Mouse (Mus musculus) T-cell, adult 2 months (primary cell): ENCODE data around the gene Popdc2.
A peak's percentile ranks its signal among the peaks of the same experiment; 100 is the strongest.
"Not testable (repeated sequence)": the region's sequence is repeated elsewhere in the genome, so short reads cannot be mapped to it uniquely, and the experiment has no call there.

Source experiments
- DNase-seq: peaks from one replicate; pipeline ENCODE4 v3.0.0; 2022; ENCODE audit warnings: low spot score

Popdc2 gene

DNA sequence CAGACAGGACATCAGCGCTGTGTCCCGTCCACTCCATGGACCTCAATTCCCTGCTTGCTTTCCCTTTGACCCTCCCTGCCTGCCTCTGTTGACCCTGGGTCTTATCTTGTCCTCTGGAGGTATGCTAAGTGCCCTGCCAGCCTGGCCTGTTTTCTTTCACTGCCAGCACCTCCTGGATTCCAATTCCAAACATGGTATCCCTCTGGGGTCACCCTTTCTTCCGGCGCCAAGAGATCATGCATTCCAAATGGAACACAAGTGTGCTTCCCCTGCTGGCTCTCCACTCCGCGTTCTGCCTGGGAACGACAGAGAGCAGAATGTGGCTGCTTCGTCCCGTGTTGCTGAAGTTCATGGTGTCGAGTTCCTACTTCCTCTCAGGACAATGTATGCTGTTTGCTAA is at the start of gene Popdc2:
Popdc2 (plus strand) TSS at position 277 of the 400 bp plus-strand sequence.
- no peak for DNase-seq

GRCm38 (mm10) chr16:38318492-38318891 is 43.5 kb upstream of the Popdc2 start:
- DNase-seq, result no peak

DNA sequence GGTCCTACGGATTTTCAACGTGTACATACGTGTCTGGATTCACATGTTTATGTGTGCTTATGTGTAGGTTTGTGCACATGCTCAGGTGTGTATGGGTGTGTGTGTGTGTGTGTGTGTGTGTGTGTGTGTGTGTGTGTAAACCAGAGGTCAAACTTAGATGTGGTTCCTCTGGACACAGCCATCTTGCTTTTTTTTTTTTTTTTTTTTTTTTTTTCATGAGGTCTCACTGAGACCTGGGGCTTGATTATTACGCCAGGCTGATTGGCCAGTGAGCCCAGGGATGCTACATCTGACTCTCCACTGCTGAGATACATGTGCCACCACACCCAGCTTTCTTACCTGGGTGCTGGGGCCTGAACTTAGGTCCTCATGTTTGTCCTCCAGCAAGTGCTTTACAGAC is 42.9 kb upstream of the Popdc2 start:
- DNase-seq, result no peak

GRCm38 (mm10) chr16:38321452-38321935 is 40.5 kb upstream of the Popdc2 start:
- peak; percentile 42 for DNase-seq

DNA sequence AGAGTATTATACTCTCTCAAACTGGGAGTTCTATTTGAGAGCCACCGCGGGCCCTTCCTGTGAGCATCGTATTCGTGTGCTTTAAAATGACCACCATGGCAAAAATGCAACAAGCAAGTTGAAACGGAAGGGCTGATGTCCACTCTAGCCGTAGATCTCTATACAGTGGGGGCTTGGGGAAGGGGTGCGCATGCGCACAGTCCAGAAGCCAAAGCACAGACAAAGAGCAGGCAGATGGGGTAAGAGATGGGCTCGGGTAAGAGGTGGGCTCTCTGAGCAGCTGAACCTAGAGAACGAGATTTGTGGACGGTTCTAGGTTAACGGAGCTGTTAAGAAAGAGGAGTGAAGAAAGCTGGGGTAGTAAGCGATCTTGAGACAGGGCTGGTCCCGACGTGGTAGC is 37.7 kb upstream of the Popdc2 start:
- no peak for DNase-seq

DNA sequence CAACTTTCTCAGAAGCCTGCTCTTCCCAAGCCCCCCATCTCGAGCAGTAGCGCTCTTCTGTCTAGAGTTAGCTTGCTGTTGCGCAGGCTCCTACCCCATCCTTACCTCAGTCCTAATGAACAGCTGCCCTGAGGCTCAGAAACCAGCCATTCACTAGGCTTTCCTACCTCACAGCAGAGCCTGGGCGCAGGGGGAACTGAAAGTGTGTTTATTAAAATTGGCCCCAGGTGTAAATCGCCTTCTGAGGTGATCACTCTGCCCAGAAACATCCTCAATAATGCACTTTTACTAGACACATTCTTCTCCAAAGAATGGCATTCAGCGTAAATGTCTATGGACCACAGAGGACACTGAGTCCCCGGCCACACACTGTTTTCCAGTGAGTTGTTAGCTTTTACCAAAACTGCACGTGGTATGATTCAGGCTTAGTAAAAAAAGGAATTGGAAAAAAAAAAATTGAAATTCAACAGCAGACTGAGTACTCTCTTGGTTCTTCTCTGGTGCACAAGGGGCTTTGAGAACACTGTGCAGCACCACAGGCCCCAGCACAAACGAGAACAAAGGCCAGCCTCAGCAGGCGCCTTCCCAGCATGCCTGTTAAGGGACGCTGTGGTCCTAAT is 35.1 kb upstream of the Popdc2 start:
- no peak for DNase-seq

GRCm38 (mm10) chr16:38329340-38329739 is 32.7 kb upstream of the Popdc2 start:
- no peak for DNase-seq

GRCm38 (mm10) chr16:38334431-38334830 is 27.6 kb upstream of the Popdc2 start:
- DNase-seq, result no peak

GRCm38 (mm10) chr16:38338077-38338476 is 23.9 kb upstream of the Popdc2 start:
- not testable (repeated sequence) for DNase-seq

DNA sequence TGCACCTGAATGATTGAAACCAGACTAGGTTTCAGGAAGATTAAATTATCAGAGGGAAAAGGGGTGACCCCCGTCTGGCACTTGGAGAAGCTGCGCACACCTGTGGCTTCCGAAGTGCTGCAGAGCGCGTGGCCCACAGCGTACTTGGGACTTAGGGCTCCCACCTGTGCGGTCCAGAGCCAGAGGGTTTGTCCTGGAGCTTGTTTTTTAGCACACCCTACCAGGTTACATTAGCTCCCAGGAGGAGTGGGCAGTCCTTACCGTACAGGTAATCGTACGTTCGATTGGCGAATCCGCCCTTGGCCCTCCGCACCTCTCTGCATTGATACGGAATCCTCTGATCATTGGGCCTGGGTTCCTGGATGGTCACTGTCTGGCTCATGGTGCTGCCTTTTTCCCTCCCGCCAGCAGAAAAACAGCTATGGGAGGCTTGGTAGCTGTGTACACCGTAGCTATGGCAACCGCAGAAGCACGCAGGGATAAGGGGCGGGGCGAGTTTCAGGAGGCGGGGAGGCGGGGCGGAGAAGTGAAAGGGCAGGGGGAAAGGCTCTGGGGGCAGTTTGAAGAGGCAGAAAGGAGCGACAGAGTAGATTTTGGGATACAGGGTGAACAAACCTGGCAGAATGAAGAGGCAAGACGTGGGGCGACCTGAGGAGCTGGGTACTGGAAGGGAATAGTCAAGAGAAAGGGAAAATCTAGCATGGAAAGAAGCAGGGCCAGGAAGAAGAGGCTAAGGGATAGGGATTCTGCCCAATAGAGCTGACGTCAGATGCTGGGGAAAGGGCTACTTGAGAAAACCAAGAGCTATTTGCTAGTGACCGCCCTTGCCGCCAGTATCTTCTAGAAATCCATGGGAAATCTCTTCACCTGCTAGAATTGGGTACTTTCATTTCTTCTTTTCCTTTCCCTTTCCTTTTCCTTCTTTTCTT is 20.3 kb upstream of the Popdc2 start, which contains the start of gene Maats1:
Maats1 (minus strand) TSS at position 748 of the 929 bp plus-strand sequence.
- DNase-seq, result peak; percentile 8

- DNase-seq, result peak; percentile 8
Observed at GRCm38 (mm10) chr16:38344941-38345725, 16.9 kb upstream of the Popdc2 start.

- DNase-seq, result peak; percentile 94
Observed at GRCm38 (mm10) chr16:38346529-38347325, 15.3 kb upstream of the Popdc2 start, which contains the start of the genes Cox17 and Gm21987. Gene Cox17 (plus strand): TSS chr16:38346991. Gene Gm21987 (plus strand): TSS chr16:38347040.

- no peak for DNase-seq
Observed at GRCm38 (mm10) chr16:38347588-38347987, 14.4 kb upstream of the Popdc2 start.

DNA sequence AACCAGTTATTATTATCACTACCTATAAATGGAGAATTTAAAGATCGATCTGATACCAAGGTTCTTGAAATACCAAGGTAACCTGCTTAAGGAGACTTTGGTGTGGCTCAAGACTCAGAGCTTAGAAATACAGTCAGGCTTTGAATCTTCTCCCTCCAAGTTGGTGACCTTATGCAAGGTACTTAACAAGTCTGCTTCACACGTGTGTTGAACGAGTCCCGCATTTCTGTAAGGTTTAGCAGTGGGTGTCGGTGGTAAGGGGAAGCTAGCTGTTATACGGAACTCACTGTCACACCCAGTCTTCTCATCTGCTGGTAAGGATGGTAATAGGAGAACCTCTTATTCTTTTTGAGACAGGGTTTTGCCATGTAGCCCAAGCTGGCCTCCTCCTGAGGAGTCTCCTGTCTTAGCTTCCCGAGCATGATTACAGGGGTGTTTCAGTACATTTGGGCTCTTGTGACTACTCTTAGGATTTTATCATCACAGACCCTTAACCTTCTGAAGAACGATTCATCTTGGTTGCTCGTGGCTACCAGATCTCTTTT is 13.7 kb upstream of the Popdc2 start:
- no peak for DNase-seq

DNA sequence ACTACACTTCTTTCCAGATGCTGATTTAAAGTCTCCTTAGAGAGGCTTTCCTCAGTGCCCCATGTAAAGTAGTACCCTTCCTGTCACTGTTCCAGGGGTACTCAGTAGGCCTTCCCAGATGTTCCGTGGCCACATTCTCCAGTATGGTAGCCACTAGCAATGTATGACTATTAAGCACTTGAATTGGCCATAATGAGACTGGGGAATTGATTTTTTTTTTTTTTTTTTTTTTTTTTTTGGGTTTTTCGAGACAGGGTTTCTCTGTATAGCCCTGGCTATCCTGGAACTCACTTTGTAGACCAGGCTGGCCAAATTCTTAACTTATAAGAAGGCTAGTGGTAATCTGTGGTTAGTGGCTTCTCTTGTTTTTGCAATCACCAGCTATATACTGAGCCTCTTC is 12.1 kb upstream of the Popdc2 start:
- no peak for DNase-seq

DNA sequence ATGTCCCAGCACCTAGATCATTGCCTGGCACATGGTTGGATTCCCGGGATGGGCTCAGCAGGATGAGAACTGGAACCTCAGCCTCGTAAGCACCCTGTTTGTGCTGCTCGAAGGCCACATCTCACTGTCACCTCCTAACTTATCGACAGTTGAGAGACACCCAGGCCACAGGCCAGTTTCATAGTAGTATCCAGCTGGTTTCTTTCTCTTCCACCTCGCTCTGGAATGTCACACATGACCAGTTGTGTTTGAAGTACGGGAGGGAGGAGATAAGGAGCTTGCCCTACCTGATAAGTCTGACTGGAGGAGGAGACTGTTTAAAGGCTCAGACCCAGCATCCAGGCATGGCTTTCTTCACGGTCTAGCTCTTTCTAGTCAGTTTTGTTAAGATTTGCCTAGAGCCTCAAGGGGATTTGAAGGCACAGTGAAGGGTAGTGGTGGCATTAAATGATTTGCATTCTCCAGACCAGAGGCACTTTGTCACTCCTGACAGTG is 11.6 kb upstream of the Popdc2 start:
- DNase-seq, result no peak

DNA sequence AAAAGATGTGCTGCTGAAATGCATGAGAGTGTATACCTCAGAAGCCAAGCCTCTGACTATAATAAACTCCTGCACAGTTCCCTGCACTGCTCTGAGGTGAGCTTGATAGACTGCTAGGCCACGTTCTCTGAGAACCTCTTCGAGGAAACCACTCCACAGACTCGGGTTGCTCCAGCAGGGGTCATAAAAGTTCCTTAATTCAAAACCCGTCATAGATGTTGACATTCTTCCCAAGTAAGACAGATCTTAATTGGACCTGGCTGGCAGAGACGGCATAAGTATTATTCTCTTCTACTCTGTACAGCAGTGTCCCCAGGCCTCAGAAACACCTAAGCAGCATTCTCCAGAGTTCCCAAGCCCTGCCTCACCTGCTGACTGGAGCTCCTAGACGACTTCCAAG is 11.1 kb upstream of the Popdc2 start:
- no peak for DNase-seq

DNA sequence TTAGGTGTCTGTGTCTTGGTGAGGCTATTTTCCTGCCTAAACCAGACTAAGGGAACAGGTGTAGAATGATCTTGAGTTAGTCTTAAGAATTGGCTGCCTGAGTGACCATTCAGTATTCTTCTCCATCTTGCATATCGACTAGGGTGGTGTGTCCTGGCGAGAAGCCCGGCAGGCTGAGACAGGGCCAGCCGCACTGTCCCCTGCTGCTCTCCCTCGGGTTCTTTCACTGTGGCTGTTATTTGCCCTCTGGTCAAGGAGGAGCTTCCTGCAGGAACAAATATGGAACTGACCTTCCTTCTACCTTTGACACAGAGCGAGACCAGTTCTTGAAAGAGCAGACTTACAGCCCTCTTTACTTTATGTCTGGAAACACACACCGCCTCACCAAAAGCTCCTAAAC is 10.0 kb upstream of the Popdc2 start:
- DNase-seq, result no peak

DNA sequence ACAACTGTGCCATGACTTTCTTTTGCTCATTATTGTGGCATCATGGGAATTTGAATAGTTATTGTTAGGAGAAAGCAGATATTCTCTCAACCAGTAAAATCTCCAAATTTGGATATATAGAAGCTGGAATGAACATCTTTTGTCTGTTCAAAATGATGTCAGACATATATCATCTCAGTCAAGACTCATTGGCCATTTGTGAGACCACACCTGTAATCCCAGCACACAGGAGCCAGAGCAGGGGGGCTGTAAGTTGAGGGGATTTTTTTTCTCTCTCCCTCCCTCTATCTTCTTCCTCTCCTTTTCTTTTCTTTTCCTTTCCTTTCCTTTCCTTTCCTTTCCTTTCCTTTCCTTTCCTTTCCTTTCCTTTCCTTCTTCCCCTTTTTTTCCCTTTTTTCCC is 9.2 kb upstream of the Popdc2 start:
- no peak for DNase-seq

DNA sequence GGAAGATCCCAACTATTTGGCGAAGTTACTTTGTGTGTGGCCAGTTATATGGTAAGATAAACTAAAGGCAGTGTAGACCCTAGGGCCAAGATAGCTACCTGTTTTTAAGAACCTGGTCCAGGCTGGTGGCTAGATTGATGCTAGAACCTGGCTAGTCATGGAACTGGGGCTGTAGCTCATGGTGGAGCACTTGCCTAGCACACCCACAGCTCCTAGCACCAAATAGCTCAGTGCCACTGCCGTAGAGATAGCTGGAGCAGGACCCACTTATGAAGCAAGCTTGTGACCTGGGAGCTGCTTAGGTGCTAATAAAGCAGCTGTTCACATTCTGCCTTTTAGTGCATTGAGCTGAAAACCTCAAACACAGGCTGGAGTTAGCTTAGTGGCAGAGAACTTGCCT is 8.4 kb upstream of the Popdc2 start:
- no peak for DNase-seq
